Mouse (Mus musculus) intestine, embryonic 16.5 days (tissue): Measurements from ENCODE around the gene Tas2r143. TPM values are rescaled to one million over a fixed set of nuclear protein-coding genes. Genes with fewer than 3 reads are reported as not detected.

ENCODE experiments used
- ATAC-seq: fragments of 200-750 bp; cut with Nextera tagmentation; 2 replicates; pipeline ENCODE4 v1.8.0; 2017; ENCODE audit warnings: moderate TSS enrichment, moderate library complexity
- H3K27ac ChIP-seq: fragments of 300-500 bp; sonication (generic); 2 replicates; pipeline ENCODE4 v1.5.1; 2014; ENCODE audit warnings: mild to moderate bottlenecking, low read length
- H3K27me3 ChIP-seq: fragments of 300-500 bp; sonication (generic); replicated peaks from 2 replicates; pipeline ENCODE4 v1.6.1; 2014; ENCODE audit warnings: low read length, control low read depth, mixed read lengths; ENCODE audit not compliant: control insufficient read depth, insufficient read depth
- H3K36me3 ChIP-seq: fragments of 300-500 bp; sonication (generic); 2 replicates; pipeline ENCODE4 v1.6.1; 2014; ENCODE audit warnings: low read length, control low read depth; ENCODE audit not compliant: control insufficient read depth, insufficient read depth
- H3K4me1 ChIP-seq: fragments of 300-500 bp; sonication (generic); 2 replicates; pipeline ENCODE4 v1.6.1; 2014; ENCODE audit warnings: low read length, control low read depth, mixed read lengths; ENCODE audit not compliant: control insufficient read depth, insufficient read depth
- H3K4me2 ChIP-seq: fragments of 300-500 bp; sonication (generic); 2 replicates; pipeline ENCODE4 v1.6.1; 2014; ENCODE audit warnings: low read depth, low read length, control low read depth
- H3K4me3 ChIP-seq: fragments of 300-500 bp; sonication (generic); 2 replicates; pipeline ENCODE4 v1.5.1; 2014; ENCODE audit warnings: mild to moderate bottlenecking, low read length
- H3K9ac ChIP-seq: fragments of 300-500 bp; sonication (generic); 2 replicates; pipeline ENCODE4 v1.6.1; 2014; ENCODE audit warnings: low read depth, low read length
- H3K9me3 ChIP-seq: fragments of 300-500 bp; sonication (generic); 2 replicates; pipeline ENCODE4 v1.6.1; 2016; ENCODE audit warnings: low read length, control low read depth; ENCODE audit not compliant: control insufficient read depth
- whole genome bisulfite sequencing: fragments of 180-500 bp; shearing (Covaris S2); extraction: QIAGEN DNeasy Blood & Tissue Kit; methylation state at CpG from one replicate; pipeline ENCODE4 v1.1.7; 2014; 5-methylcytosine and 5-hydroxymethylcytosine counted together
- polyA plus RNA-seq: library from polyadenylated mRNA; unstranded; fragments of >200 nt; fragmentation: Nextera tagmentation; extraction: Ambion mirVana; gene quantifications from 2 replicates; pipeline ENCODE4 v1.2.1, GENCODE M21; 2015

Tas2r143 gene
- polyA plus RNA-seq, 1 experiment from 2014 or later: not detected

- no peaks in the 10 kb centered on the region for H3K9me3 ChIP-seq
- peak; percentile 61 for ATAC-seq
- no peak overlapping the region for H3K4me2 ChIP-seq
- peaks cover 26% of the 10 kb centered on the region for H3K4me1 ChIP-seq
- no peaks in the 10 kb centered on the region for H3K27me3 ChIP-seq
- H3K4me3 ChIP-seq: no peak overlapping the region
- no peak overlapping the region for H3K27ac ChIP-seq
- 89% methylated on average over 5 of the region's 5 CpGs for WGBS
- H3K9ac ChIP-seq: no peak overlapping the region
- H3K36me3 ChIP-seq: peaks cover 8% of the 10 kb centered on the region
Measured at GRCm38 (mm10) chr6:42356913-42357312, 43.1 kb upstream of the Tas2r143 start.

GRCm38 (mm10) chr6:42357901-42358300, 42.1 kb upstream of the Tas2r143 start:
- Histone ChIP-seq H3K9me3 (no peaks in the 10 kb centered on the region), H3K36me3 (peaks cover 8% of the 10 kb centered on the region), H3K9ac (no peak overlapping the region), H3K27me3 (no peaks in the 10 kb centered on the region), H3K4me2 (no peak overlapping the region), H3K27ac (no peak overlapping the region), H3K4me1 (peaks cover 20% of the 10 kb centered on the region), H3K4me3 (no peak overlapping the region)
- 68% methylated on average over 6 of the region's 6 CpGs for WGBS
- no peak for ATAC-seq

GRCm38 (mm10) chr6:42358901-42359300, 41.1 kb upstream of the Tas2r143 start:
- 90% methylated on average over 12 of the region's 12 CpGs for WGBS

GRCm38 (mm10) chr6:42359364-42360147, 40.5 kb upstream of the Tas2r143 start:
- WGBS: 65% methylated on average over 9 of the region's 9 CpGs
- Histone ChIP-seq H3K9ac (no peak overlapping the region), H3K4me1 (peaks cover 9% of the 10 kb centered on the region; the same call in 1 of the 2 replicates)

More at GRCm38 (mm10) chr6:42358901-42359300, 41.1 kb upstream of the Tas2r143 start:
- H3K9ac ChIP-seq: no peak overlapping the region
- ATAC-seq: no peak
- H3K36me3 ChIP-seq: peaks cover 8% of the 10 kb centered on the region
- H3K27ac ChIP-seq: peak overlapping the region; percentile 20
- no peaks in the 10 kb centered on the region for H3K9me3 ChIP-seq
- no peaks in the 10 kb centered on the region for H3K27me3 ChIP-seq
- peaks cover 14% of the 10 kb centered on the region; the same call in 1 of the 2 replicates for H3K4me1 ChIP-seq
- no peak overlapping the region for H3K4me3 ChIP-seq
- no peak overlapping the region for H3K4me2 ChIP-seq

GRCm38 (mm10) chr6:42360231-42360840, 39.7 kb upstream of the Tas2r143 start:
- H3K27ac ChIP-seq: no peak overlapping the region
- H3K4me1 ChIP-seq: peaks cover 7% of the 10 kb centered on the region; the same call in 1 of the 2 replicates
- H3K27me3 ChIP-seq: no peaks in the 10 kb centered on the region
- H3K4me2 ChIP-seq: no peak overlapping the region
- H3K9me3 ChIP-seq: no peaks in the 10 kb centered on the region
- no peak overlapping the region for H3K9ac ChIP-seq
- no peak for ATAC-seq
- H3K4me3 ChIP-seq: no peak overlapping the region
- H3K36me3 ChIP-seq: peaks cover 8% of the 10 kb centered on the region
- 82% methylated on average over 6 of the region's 6 CpGs for WGBS

More at GRCm38 (mm10) chr6:42359364-42360147, 40.5 kb upstream of the Tas2r143 start:
- Histone ChIP-seq H3K27me3 (no peaks in the 10 kb centered on the region), H3K36me3 (peaks cover 8% of the 10 kb centered on the region), H3K4me3 (no peak overlapping the region), H3K9me3 (no peaks in the 10 kb centered on the region), H3K27ac (peak overlapping the region; percentile 51), H3K4me2 (no peak overlapping the region)
- ATAC-seq: no peak

- 89% methylated on average over 13 of the region's 13 CpGs for WGBS
- Histone ChIP-seq H3K27me3 (no peaks in the 10 kb centered on the region), H3K4me2 (no peak overlapping the region), H3K36me3 (peaks cover 4% of the 10 kb centered on the region; the same call in 1 of the 2 replicates), H3K9ac (no peak overlapping the region), H3K4me3 (no peak overlapping the region), H3K9me3 (no peaks in the 10 kb centered on the region), H3K27ac (no peak overlapping the region), H3K4me1 (peaks cover 7% of the 10 kb centered on the region; the same call in 1 of the 2 replicates)
- ATAC-seq: no peak
Measured at GRCm38 (mm10) chr6:42361041-42361895, 38.8 kb upstream of the Tas2r143 start.

GRCm38 (mm10) chr6:42362074-42362473, 38.0 kb upstream of the Tas2r143 start:
- H3K4me1 ChIP-seq: peaks cover 1% of the 10 kb centered on the region; the same call in 1 of the 2 replicates
- H3K27ac ChIP-seq: no peak overlapping the region
- H3K4me2 ChIP-seq: no peak overlapping the region
- 68% methylated on average over 1 of the region's 1 CpGs for WGBS
- peaks cover 4% of the 10 kb centered on the region; the same call in 1 of the 2 replicates for H3K36me3 ChIP-seq
- H3K9ac ChIP-seq: no peak overlapping the region
- no peaks in the 10 kb centered on the region for H3K27me3 ChIP-seq
- no peak for ATAC-seq
- H3K4me3 ChIP-seq: no peak overlapping the region
- H3K9me3 ChIP-seq: no peaks in the 10 kb centered on the region

- Histone ChIP-seq H3K4me2 (no peak overlapping the region), H3K9me3 (no peaks in the 10 kb centered on the region), H3K36me3 (peaks cover 4% of the 10 kb centered on the region; the same call in 1 of the 2 replicates), H3K4me1 (no peaks in the 10 kb centered on the region; the same call in 1 of the 2 replicates), H3K27ac (no peak overlapping the region), H3K27me3 (no peaks in the 10 kb centered on the region), H3K9ac (no peak overlapping the region), H3K4me3 (no peak overlapping the region)
- no peak for ATAC-seq
- 81% methylated on average over 1 of the region's 1 CpGs for WGBS
Measured at GRCm38 (mm10) chr6:42362497-42362896, 37.5 kb upstream of the Tas2r143 start.

GRCm38 (mm10) chr6:42362974-42363373, 37.1 kb upstream of the Tas2r143 start:
- Histone ChIP-seq H3K4me1 (no peaks in the 10 kb centered on the region), H3K9me3 (no peaks in the 10 kb centered on the region), H3K9ac (no peak overlapping the region), H3K36me3 (peaks cover 2% of the 10 kb centered on the region; the same call in 1 of the 2 replicates), H3K4me2 (no peak overlapping the region), H3K27me3 (no peaks in the 10 kb centered on the region), H3K4me3 (no peak overlapping the region), H3K27ac (no peak overlapping the region)
- no peak for ATAC-seq
- 69% methylated on average over 3 of the region's 3 CpGs for WGBS
